Mouse (Mus musculus): Measurements from ENCODE around the gene Pex10. TPM values are rescaled to one million over a fixed set of nuclear protein-coding genes. Genes with fewer than 3 reads are reported as not detected.

Pex10 gene
- polyA plus RNA-seq, 1 experiment, result 6.5 TPM

GRCm38 (mm10) chr4:155024170-155025010 lies 42.4 kb upstream of the Pex10 start:
- Histone ChIP-seq H3K4me1 (ENCODE audit: control insufficient read depth, insufficient read depth, low read length) (no peaks in the 10 kb centered on the region), H3K27ac (ENCODE audit: insufficient read depth, low read depth, low read length) (no peak overlapping the region), H3K4me3 (ENCODE audit: insufficient read depth, low read length) (no peak overlapping the region)
- TF ChIP-seq POLR2A (IDR thresholded peaks at IDR 0.05; ENCODE audit: borderline replicate concordance, low read depth, low read length) (no peak), CTCF (IDR thresholded peaks at IDR 0.05; ENCODE audit: low read depth, low read length) (no peak)

DNA sequence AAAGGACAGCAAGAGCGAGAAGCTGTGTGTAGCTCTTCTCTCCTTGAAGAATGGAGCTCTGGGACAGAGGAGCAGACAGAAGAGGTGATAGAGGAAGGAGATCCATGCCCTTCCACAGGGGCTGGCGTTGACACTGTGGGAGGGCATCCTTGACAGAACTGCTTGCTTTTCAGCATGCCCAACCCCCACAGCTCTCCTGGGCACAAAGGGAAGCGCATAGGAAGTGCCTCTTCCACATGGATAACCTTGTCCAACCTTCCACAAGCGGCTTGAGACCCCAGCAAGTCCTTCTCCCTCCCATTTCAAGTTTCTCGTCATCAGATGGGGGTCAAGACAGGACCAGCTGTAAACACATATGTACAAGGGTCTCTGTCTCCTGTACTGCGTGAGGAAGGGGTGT lies 33.7 kb upstream of the Pex10 start:
- Histone ChIP-seq H3K4me3 (ENCODE audit: insufficient read depth, low read length) (no peak overlapping the region), H3K4me1 (ENCODE audit: control insufficient read depth, insufficient read depth, low read length) (no peaks in the 10 kb centered on the region), H3K27ac (ENCODE audit: insufficient read depth, low read depth, low read length) (no peak overlapping the region)
- TF ChIP-seq POLR2A (IDR thresholded peaks at IDR 0.05; ENCODE audit: borderline replicate concordance, low read depth, low read length) (no peak), CTCF (IDR thresholded peaks at IDR 0.05; ENCODE audit: low read depth, low read length) (no peak)

- no peaks in the 10 kb centered on the region for H3K4me1 ChIP-seq (ENCODE audit: control insufficient read depth, insufficient read depth, low read length)
- H3K4me3 ChIP-seq (ENCODE audit: insufficient read depth, low read length), result no peak overlapping the region
- no peak for TF ChIP-seq POLR2A (IDR thresholded peaks at IDR 0.05; ENCODE audit: borderline replicate concordance, low read depth, low read length)
- TF ChIP-seq CTCF (IDR thresholded peaks at IDR 0.05; ENCODE audit: low read depth, low read length), result no peak
- no peak overlapping the region for H3K27ac ChIP-seq (ENCODE audit: insufficient read depth, low read depth, low read length)
Observed at GRCm38 (mm10) chr4:155034202-155034601, 32.6 kb upstream of the Pex10 start.

DNA sequence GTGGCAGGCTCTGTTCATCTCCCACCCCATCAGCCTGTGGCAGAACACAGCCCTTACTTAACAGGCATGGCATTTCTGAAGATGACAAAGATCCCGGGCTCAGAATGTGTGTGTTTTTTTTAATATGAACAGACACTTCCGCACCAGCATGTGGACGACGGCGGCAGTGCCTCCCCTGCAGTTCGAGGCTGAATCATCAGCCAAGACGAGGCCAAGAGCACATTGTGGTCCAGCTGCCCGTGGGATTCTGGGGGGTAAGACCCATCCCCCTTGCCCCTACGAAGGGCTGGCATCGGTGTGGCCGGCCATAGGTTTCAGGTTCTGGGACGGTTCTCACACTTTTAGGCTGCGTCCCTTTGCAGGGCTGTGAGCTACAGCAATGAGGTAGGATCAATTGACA lies 32.0 kb upstream of the Pex10 start:
- no peak overlapping the region for H3K27ac ChIP-seq (ENCODE audit: insufficient read depth, low read depth, low read length)
- TF ChIP-seq POLR2A (IDR thresholded peaks at IDR 0.05; ENCODE audit: borderline replicate concordance, low read depth, low read length) (no peak), CTCF (IDR thresholded peaks at IDR 0.05; ENCODE audit: low read depth, low read length) (no peak)
- no peak overlapping the region for H3K4me3 ChIP-seq (ENCODE audit: insufficient read depth, low read length)
- H3K4me1 ChIP-seq (ENCODE audit: control insufficient read depth, insufficient read depth, low read length), result no peaks in the 10 kb centered on the region

DNA sequence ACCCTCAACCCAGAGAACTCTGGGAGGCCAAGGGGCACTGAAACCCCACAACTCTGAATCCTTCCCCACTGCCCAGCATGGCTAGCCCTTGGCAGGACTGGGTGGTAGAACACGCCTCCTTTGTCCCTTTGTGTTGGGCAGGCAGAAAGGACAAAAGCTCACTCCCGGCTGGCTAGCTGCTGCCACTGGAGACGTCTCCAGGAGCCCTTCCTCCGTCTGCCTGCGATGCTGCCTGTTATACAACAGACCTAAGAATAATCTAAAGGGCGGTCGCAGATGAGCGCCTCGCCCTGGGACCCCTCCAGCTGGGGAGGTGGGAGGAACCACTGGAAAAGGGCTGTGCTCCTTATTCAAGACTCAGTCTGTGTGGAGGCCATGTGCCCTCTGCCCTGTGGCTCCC lies 26.6 kb upstream of the Pex10 start:
- no peak overlapping the region for H3K4me3 ChIP-seq (ENCODE audit: insufficient read depth, low read length)
- H3K4me1 ChIP-seq (ENCODE audit: control insufficient read depth, insufficient read depth, low read length), result no peaks in the 10 kb centered on the region
- no peak for TF ChIP-seq POLR2A (IDR thresholded peaks at IDR 0.05; ENCODE audit: borderline replicate concordance, low read depth, low read length)
- TF ChIP-seq CTCF (IDR thresholded peaks at IDR 0.05; ENCODE audit: low read depth, low read length), result no peak
- no peak overlapping the region for H3K27ac ChIP-seq (ENCODE audit: insufficient read depth, low read depth, low read length)

DNA sequence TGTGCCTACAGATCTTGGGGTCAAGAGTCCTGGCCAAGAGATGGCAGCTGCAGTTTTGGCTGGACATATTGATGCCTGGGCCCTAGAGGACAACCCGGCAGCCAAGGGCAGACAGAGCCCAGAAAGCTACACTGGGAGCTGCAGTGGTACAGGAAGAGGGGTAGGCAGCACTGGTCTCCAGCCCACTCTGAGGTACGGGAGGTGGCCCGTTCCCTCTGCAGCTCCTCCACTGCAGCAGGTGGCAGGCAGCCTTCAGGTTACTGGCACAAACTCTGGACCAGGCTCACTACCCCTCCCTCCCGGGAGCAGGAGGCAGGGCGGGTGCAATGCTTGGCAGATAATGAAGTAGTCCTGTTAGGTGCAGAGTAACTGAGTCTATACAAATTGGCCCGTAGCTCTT lies 26.1 kb upstream of the Pex10 start:
- no peak overlapping the region for H3K4me3 ChIP-seq (ENCODE audit: insufficient read depth, low read length)

GRCm38 (mm10) chr4:155042606-155043288 lies 24.1 kb upstream of the Pex10 start:
- Histone ChIP-seq H3K4me3 (ENCODE audit: insufficient read depth, low read length) (no peak overlapping the region), H3K4me1 (ENCODE audit: control insufficient read depth, insufficient read depth, low read length) (no peaks in the 10 kb centered on the region), H3K27ac (ENCODE audit: insufficient read depth, low read depth, low read length) (no peak overlapping the region)
- TF ChIP-seq CTCF (IDR thresholded peaks at IDR 0.05; ENCODE audit: low read depth, low read length) (no peak), POLR2A (IDR thresholded peaks at IDR 0.05; ENCODE audit: borderline replicate concordance, low read depth, low read length) (no peak)

More for the DNA sequence above, 26.1 kb upstream of the Pex10 start:
- no peak for TF ChIP-seq POLR2A (IDR thresholded peaks at IDR 0.05; ENCODE audit: borderline replicate concordance, low read depth, low read length)
- Histone ChIP-seq H3K4me1 (ENCODE audit: control insufficient read depth, insufficient read depth, low read length) (no peaks in the 10 kb centered on the region), H3K27ac (ENCODE audit: insufficient read depth, low read depth, low read length) (no peak overlapping the region)

DNA sequence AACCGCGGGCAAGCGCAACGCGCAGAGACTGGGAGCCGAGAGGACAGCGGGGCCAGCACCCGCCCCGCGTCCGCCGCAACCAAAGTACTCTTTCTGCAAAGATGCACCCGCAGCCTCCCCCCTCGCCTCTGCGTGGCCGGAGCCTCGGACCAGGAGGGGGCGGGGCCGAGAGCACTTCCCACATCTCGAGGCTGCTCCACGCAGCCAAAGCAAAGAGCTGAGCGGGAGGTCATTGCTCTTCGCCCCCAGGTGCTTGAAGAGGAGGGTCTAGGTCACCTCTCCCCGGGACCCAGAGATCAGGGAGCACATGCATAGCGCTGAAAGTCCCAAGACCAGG lies 23.6 kb upstream of the Pex10 start:
- H3K27ac ChIP-seq (ENCODE audit: insufficient read depth, low read depth, low read length), result no peak overlapping the region
- TF ChIP-seq POLR2A (IDR thresholded peaks at IDR 0.05; ENCODE audit: borderline replicate concordance, low read depth, low read length) (no peak), CTCF (IDR thresholded peaks at IDR 0.05; ENCODE audit: low read depth, low read length) (no peak)
- no peak overlapping the region for H3K4me3 ChIP-seq (ENCODE audit: insufficient read depth, low read length)
- no peaks in the 10 kb centered on the region for H3K4me1 ChIP-seq (ENCODE audit: control insufficient read depth, insufficient read depth, low read length)

DNA sequence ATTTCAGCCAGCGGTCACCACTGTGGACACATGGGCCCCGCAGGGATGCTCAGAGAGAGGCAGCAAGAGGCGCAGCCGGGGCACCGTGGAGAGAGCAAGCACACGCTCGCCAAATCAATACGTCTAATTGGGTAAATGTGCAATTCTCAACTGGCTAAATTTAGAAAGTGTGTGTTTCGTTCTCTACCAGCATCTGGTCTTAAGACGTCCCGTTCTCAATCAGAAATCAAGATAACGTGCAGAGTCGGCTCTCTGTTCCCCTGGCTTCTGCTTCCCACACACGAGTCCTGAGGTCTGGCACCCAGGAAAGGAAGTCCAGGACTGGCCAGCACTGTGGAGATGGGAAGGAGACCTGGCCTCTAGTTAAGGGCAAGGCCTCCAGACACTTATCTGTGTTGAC lies 20.2 kb upstream of the Pex10 start:
- Histone ChIP-seq H3K4me3 (ENCODE audit: insufficient read depth, low read length) (no peak overlapping the region), H3K4me1 (ENCODE audit: control insufficient read depth, insufficient read depth, low read length) (no peaks in the 10 kb centered on the region), H3K27ac (ENCODE audit: insufficient read depth, low read depth, low read length) (no peak overlapping the region)
- TF ChIP-seq CTCF (IDR thresholded peaks at IDR 0.05; ENCODE audit: low read depth, low read length) (no peak), POLR2A (IDR thresholded peaks at IDR 0.05; ENCODE audit: borderline replicate concordance, low read depth, low read length) (no peak)

DNA sequence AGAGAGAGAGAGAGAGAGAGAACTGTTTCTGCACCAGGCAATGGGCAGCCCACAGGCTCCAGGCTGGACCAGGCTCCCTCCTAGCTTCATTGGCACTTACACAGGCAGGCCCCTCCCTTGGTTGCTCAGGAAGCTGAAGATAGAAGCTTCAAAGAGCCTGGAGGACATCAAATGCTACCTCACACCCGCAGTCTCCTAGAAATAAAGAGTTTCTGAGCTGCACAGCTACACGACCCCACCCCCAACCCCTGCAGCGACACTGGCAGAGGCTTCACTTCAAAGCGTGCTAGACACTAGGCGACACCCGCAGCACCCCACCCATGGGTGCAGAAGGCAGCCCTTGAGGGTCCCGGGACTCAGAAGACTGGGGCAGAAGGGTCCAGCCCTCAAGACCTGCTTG lies 16.7 kb upstream of the Pex10 start:
- TF ChIP-seq CTCF (IDR thresholded peaks at IDR 0.05; ENCODE audit: low read depth, low read length), result no peak
- TF ChIP-seq POLR2A (IDR thresholded peaks at IDR 0.05; ENCODE audit: borderline replicate concordance, low read depth, low read length), result no peak
- no peak overlapping the region for H3K4me3 ChIP-seq (ENCODE audit: insufficient read depth, low read length)
- H3K27ac ChIP-seq (ENCODE audit: insufficient read depth, low read depth, low read length), result no peak overlapping the region
- peaks cover 8% of the 10 kb centered on the region for H3K4me1 ChIP-seq (ENCODE audit: control insufficient read depth, insufficient read depth, low read length)

Data from bone marrow macrophage, adult 2 months (primary cell).